Mouse (Mus musculus): ENCODE measurements around the gene Gpr162. TPM values are rescaled to one million over a fixed set of nuclear protein-coding genes. Genes with fewer than 3 reads are reported as not detected.
A peak's percentile ranks its signal among the peaks of the same experiment; 100 is the strongest.

The Gpr162 gene
- polyA plus RNA-seq, 1 experiment from 2014 or later = 1.6 TPM

DNA sequence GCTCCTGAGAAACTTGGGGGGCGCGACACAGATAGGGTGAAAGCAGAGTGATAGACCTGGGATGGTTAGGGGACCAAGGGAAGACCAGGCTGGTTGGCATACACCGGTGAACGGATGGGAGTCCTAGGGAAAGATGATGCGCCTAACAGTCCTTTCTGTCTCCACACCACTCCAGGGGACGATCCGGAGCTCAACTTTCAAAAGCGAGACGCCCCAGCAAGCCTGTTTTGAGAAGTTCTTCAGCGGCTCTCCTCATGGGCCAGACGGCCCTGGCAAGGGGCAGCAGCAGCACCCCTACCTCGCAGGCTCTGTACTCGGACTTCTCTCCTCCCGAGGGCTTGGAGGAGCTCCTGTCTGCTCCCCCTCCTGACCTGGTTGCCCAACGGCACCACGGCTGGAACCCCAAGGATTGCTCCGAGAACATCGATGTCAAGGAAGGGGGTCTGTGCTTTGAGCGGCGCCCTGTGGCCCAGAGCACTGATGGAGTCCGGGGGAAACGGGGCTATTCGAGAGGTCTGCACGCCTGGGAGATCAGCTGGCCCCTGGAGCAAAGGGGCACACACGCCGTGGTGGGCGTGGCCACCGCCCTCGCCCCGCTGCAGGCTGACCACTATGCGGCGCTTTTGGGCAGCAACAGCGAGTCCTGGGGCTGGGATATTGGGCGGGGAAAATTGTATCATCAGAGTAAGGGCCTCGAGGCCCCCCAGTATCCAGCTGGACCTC, 54.6 kb downstream of the Gpr162 start:
- no peaks in the 10 kb centered on the region for H3K27me3 ChIP-seq (replicated peaks)
- peak overlapping the region; percentile 70 for H3K4me3 ChIP-seq
- ATAC-seq (ENCODE audit: extremely low read depth, insufficient number of reproducible peaks, low FRiP score, low TSS enrichment) = peak; percentile 29; the same call in 1 of the 2 replicates
- H3K27ac ChIP-seq (replicated peaks) = peak overlapping the region; percentile 97
- H3K9ac ChIP-seq = peak overlapping the region; percentile 87
- peaks cover 64% of the 10 kb centered on the region for H3K4me1 ChIP-seq
- H3K9me3 ChIP-seq = no peaks in the 10 kb centered on the region
- under 1% methylated on average over 35 of the region's 35 CpGs for WGBS
- peaks cover 29% of the 10 kb centered on the region for H3K36me3 ChIP-seq
- peak overlapping the region; percentile 96 for H3K4me2 ChIP-seq

Other genes starting within 250 kb of the Gpr162 start
- not detected in 2 replicates for gene C1s2, start 227.9 kb downstream of the Gpr162 start, polyA plus RNA-seq (2015; fragmentation: Nextera tagmentation; extraction: Ambion mirVana)
- gene Lpcat3, start 201.0 kb downstream of the Gpr162 start, polyA plus RNA-seq (2015; fragmentation: Nextera tagmentation; extraction: Ambion mirVana) = 44.1 and 47.4 TPM in 2 replicates
- gene Emg1, start 151.8 kb downstream of the Gpr162 start, polyA plus RNA-seq (2015; fragmentation: Nextera tagmentation; extraction: Ambion mirVana) = 113 and 130 TPM in 2 replicates
- 293 and 326 TPM in 2 replicates for gene Phb2, start 151.6 kb downstream of the Gpr162 start, polyA plus RNA-seq (2015; fragmentation: Nextera tagmentation; extraction: Ambion mirVana)
- gene Ptpn6, start 125.3 kb downstream of the Gpr162 start, polyA plus RNA-seq (2015; fragmentation: Nextera tagmentation; extraction: Ambion mirVana) = 5.3 and 5.6 TPM in 2 replicates
- 364 and 411 TPM in 2 replicates for gene Grcc10, start 122.6 kb downstream of the Gpr162 start, polyA plus RNA-seq (2015; fragmentation: Nextera tagmentation; extraction: Ambion mirVana)
- not detected in 2 replicates for gene Gm45234, start 108.0 kb downstream of the Gpr162 start, polyA plus RNA-seq (2015; fragmentation: Nextera tagmentation; extraction: Ambion mirVana)
- 7.8 and 9.4 TPM in 2 replicates for gene Atn1, start 107.5 kb downstream of the Gpr162 start, polyA plus RNA-seq (2015; fragmentation: Nextera tagmentation; extraction: Ambion mirVana)
- 4.6 and 4.9 TPM in 2 replicates for gene Eno2, start 94.3 kb downstream of the Gpr162 start, polyA plus RNA-seq (2015; fragmentation: Nextera tagmentation; extraction: Ambion mirVana)
- gene Lrrc23, start 84.3 kb downstream of the Gpr162 start, polyA plus RNA-seq (2015; fragmentation: Nextera tagmentation; extraction: Ambion mirVana) = 0.09 TPM in 1 of 2 replicates, not detected in the other
- gene Spsb2, start 55.3 kb downstream of the Gpr162 start, polyA plus RNA-seq (2015; fragmentation: Nextera tagmentation; extraction: Ambion mirVana) = 8.4 and 10.9 TPM in 2 replicates
- 1,248 and 1,451 TPM in 2 replicates for gene Tpi1, start 49.7 kb downstream of the Gpr162 start, polyA plus RNA-seq (2015; fragmentation: Nextera tagmentation; extraction: Ambion mirVana)
- 98.3 and 101 TPM in 2 replicates for gene Usp5, start 34.5 kb downstream of the Gpr162 start, polyA plus RNA-seq (2015; fragmentation: Nextera tagmentation; extraction: Ambion mirVana)
- gene Cdca3, start 34.4 kb downstream of the Gpr162 start, polyA plus RNA-seq (2015; fragmentation: Nextera tagmentation; extraction: Ambion mirVana) = 123 and 132 TPM in 2 replicates
- 7.8 and 11.7 TPM in 2 replicates for gene Gnb3, start 23.7 kb downstream of the Gpr162 start, polyA plus RNA-seq (2015; fragmentation: Nextera tagmentation; extraction: Ambion mirVana)
- 15.5 and 17.7 TPM in 2 replicates for gene P3h3, start 6.2 kb downstream of the Gpr162 start, polyA plus RNA-seq (2015; fragmentation: Nextera tagmentation; extraction: Ambion mirVana)
- gene Cd4, start 24.2 kb upstream of the Gpr162 start, polyA plus RNA-seq (2015; fragmentation: Nextera tagmentation; extraction: Ambion mirVana) = not detected in 2 replicates
- gene Lag3, start 47.7 kb upstream of the Gpr162 start, polyA plus RNA-seq (2015; fragmentation: Nextera tagmentation; extraction: Ambion mirVana) = 1.0 and 1.1 TPM in 2 replicates
- gene Ptms, start 56.1 kb upstream of the Gpr162 start, polyA plus RNA-seq (2015; fragmentation: Nextera tagmentation; extraction: Ambion mirVana) = 231 and 233 TPM in 2 replicates
- gene Mlf2, start 67.4 kb upstream of the Gpr162 start, polyA plus RNA-seq (2015; fragmentation: Nextera tagmentation; extraction: Ambion mirVana) = 288 and 320 TPM in 2 replicates
- gene Cops7a, start 101.6 kb upstream of the Gpr162 start, polyA plus RNA-seq (2015; fragmentation: Nextera tagmentation; extraction: Ambion mirVana) = 140 and 143 TPM in 2 replicates
- gene Pianp, start 132.7 kb upstream of the Gpr162 start, polyA plus RNA-seq (2015; fragmentation: Nextera tagmentation; extraction: Ambion mirVana) = 0.31 and 0.50 TPM in 2 replicates
- 9.3 and 10.1 TPM in 2 replicates for gene Zfp384, start 145.2 kb upstream of the Gpr162 start, polyA plus RNA-seq (2015; fragmentation: Nextera tagmentation; extraction: Ambion mirVana)
- gene Ing4, start 175.8 kb upstream of the Gpr162 start, polyA plus RNA-seq (2015; fragmentation: Nextera tagmentation; extraction: Ambion mirVana) = 78.2 and 91.2 TPM in 2 replicates
- 5.4 and 6.6 TPM in 2 replicates for gene Acrbp, start 185.7 kb upstream of the Gpr162 start, polyA plus RNA-seq (2015; fragmentation: Nextera tagmentation; extraction: Ambion mirVana)
- gene Lpar5, start 203.9 kb upstream of the Gpr162 start, polyA plus RNA-seq (2015; fragmentation: Nextera tagmentation; extraction: Ambion mirVana) = 0.24 and 0.63 TPM in 2 replicates
- 57.5 and 67.0 TPM in 2 replicates for gene Chd4, start 232.0 kb upstream of the Gpr162 start, polyA plus RNA-seq (2015; fragmentation: Nextera tagmentation; extraction: Ambion mirVana)

All from heart, embryonic 13.5 days (tissue).